Mouse (Mus musculus) stomach, postnatal 0 days (tissue): ENCODE measurements around the gene Zzef1.

Experiments
- CTCF ChIP-seq: IDR thresholded peaks from 2 replicates; pipeline ENCODE4 v1.5.1; 2016; ENCODE audit warnings: antibody characterized with exemption, low read depth, mild to moderate bottlenecking, moderate library complexity
- EP300 ChIP-seq: optimal IDR thresholded peaks from 2 replicates; pipeline ENCODE3; 2016; ENCODE audit warnings: antibody characterized with exemption

- no peak for TF ChIP-seq CTCF
- no peak for TF ChIP-seq EP300
Observed at GRCm38 (mm10) chr11:72845526-72845925, 49.5 kb downstream of the Zzef1 start.
